ENCODE assay signal across 20 mouse cellular contexts in the genomic region with DNA sequence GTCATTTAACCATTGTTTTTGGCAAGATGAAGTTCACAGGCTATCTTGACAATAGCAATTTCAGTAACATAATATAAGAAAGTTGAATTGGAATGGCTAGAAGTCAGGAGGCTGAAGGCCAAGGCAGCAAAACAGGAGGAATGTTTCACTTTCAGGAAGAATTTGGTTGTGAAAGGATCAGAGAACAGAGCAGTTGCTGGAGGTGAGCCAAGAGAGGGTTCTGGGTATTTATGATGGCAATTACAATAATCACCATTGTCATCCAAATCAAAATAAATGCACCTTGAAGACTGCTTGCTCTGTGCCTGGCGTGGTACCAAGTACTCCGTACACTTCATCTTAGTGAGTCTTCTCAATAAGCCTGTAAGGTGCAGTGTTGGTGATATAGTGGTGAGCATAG.
"Had no signal": no experiment of that assay in that cellular context is flagged by ENCODE, and none has a peak within 500 bp of the region (broad histone marks: within the 10 kb centered on the region; RNA-seq: fewer than 3 reads in every experiment).

No protein-coding gene starts in this region.

- H3K4me2 ChIP-seq: limb, embryonic 15.5 days; liver, embryonic 11.5 days; midbrain, embryonic 12.5 days; midbrain, embryonic 15.5 days; neural tube, embryonic 13.5 days; stomach, embryonic 15.5 days had no signal

- H3K4me1 ChIP-seq: limb, embryonic 15.5 days; midbrain, embryonic 12.5 days; neural tube, embryonic 13.5 days; stomach, embryonic 15.5 days had no signal

- H3K9me3 ChIP-seq: limb, embryonic 15.5 days; midbrain, embryonic 12.5 days; midbrain, embryonic 15.5 days; stomach, embryonic 15.5 days had no signal

- H3K9ac ChIP-seq: limb, embryonic 15.5 days; liver, embryonic 14.5 days; liver, postnatal 0 days; midbrain, embryonic 12.5 days; midbrain, embryonic 15.5 days; neural tube, embryonic 13.5 days; stomach, embryonic 15.5 days had no signal

- H3K27ac ChIP-seq: kidney, postnatal 0 days; layer of hippocampus, adult 2 months; limb, embryonic 15.5 days; liver, embryonic 14.5 days; macrophage; midbrain, embryonic 12.5 days; midbrain, embryonic 15.5 days; neural tube, embryonic 13.5 days; stomach, embryonic 15.5 days had no signal

- H3K36me3 ChIP-seq: limb, embryonic 15.5 days; midbrain, embryonic 12.5 days; midbrain, embryonic 15.5 days; neural tube, embryonic 13.5 days; stomach, embryonic 15.5 days had no signal

- ATAC-seq: intestine, postnatal 0 days; liver, postnatal 0 days; midbrain, embryonic 15.5 days had no signal

- H3K27me3 ChIP-seq: limb, embryonic 15.5 days; midbrain, embryonic 12.5 days; midbrain, embryonic 15.5 days; neural tube, embryonic 13.5 days; stomach, embryonic 15.5 days had no signal

- DNase-seq: kidney, adult 2 months; kidney, postnatal 25 days; layer of hippocampus, adult 9-11 months; liver, postnatal 0 days; retina, postnatal 1 day; right cerebral cortex, postnatal 25 days; spleen, adult 18-20 months; thymus, postnatal 25 days had no signal

- H3K4me3 ChIP-seq: layer of hippocampus, adult 2 months; limb, embryonic 15.5 days; midbrain, embryonic 12.5 days; midbrain, embryonic 15.5 days; myocyte; neural tube, embryonic 13.5 days; stomach, embryonic 15.5 days had no signal
